Mouse (Mus musculus): ENCODE data around the gene Evx1.

- TF ChIP-seq CTCF (IDR thresholded peaks at IDR 0.05; ENCODE audit: borderline replicate concordance, extremely low read depth, insufficient read depth, insufficient read length) (no peak), POLR2A (IDR thresholded peaks at IDR 0.05; ENCODE audit: borderline replicate concordance, extremely low read depth, insufficient read depth, insufficient read length, poor library complexity, severe bottlenecking) (no peak)
Measured at GRCm38 (mm10) chr6:52367067-52367466, 53.8 kb downstream of the Evx1 start.
